ENCODE assay signal across 8 mouse cellular contexts in genomic region chr17:11881110-11881820, GRCm38 (mm10).
"Had no signal": no experiment of that assay in that cellular context is flagged by ENCODE, and none has a peak within 500 bp of the region (broad histone marks: within the 10 kb centered on the region; RNA-seq: fewer than 3 reads in every experiment).

No protein-coding gene starts in this region.

- DNase-seq: kidney, postnatal 25 days; lung, embryonic 14.5 days; lung, postnatal 10 days; lung, postnatal 4 days; right cerebral cortex, postnatal 14 days; thymus, postnatal 4 days had no signal

- ATAC-seq: liver, embryonic 12.5 days; midbrain, embryonic 15.5 days had no signal
